In genomic region chr2:129236526-129236925, GRCm38 (mm10) we compare ENCODE assay signal across 18 mouse cellular contexts.
"Had no signal": no experiment of that assay in that cellular context is flagged by ENCODE, and none has a peak within 500 bp of the region (broad histone marks: within the 10 kb centered on the region; RNA-seq: fewer than 3 reads in every experiment).

No protein-coding gene starts in this region.

- ATAC-seq: midbrain, embryonic 16.5 days had no signal

- H3K27ac ChIP-seq: left cerebral cortex, adult 2 months; midbrain, embryonic 12.5 days; neural tube, embryonic 13.5 days; stomach, embryonic 15.5 days had no signal

- DNase-seq: kidney, adult 2 months; kidney, postnatal 10 days; kidney, postnatal 36 days; layer of hippocampus, postnatal 36 days; lung, adult 2 months; lung, postnatal 14 days; lung, postnatal 4 days; retina, postnatal 1 day; right cerebral cortex, postnatal 25 days; spleen, adult 18-20 months; thymus, postnatal 25 days had no signal

- H3K9me3 ChIP-seq: neural tube, embryonic 13.5 days; stomach, embryonic 15.5 days had no signal

- H3K4me2 ChIP-seq: midbrain, embryonic 12.5 days; neural tube, embryonic 13.5 days; stomach, embryonic 15.5 days had no signal

- H3K4me1 ChIP-seq: midbrain, embryonic 12.5 days; neural tube, embryonic 13.5 days had no signal

- H3K4me3 ChIP-seq: left cerebral cortex, adult 2 months; midbrain, embryonic 12.5 days; myocyte; neural tube, embryonic 13.5 days; stomach, embryonic 15.5 days had no signal

- H3K9ac ChIP-seq: liver, embryonic 14.5 days; midbrain, embryonic 12.5 days; neural tube, embryonic 13.5 days; stomach, embryonic 15.5 days had no signal

- H3K36me3 ChIP-seq: midbrain, embryonic 12.5 days; neural tube, embryonic 13.5 days; stomach, embryonic 15.5 days had no signal

- H3K27me3 ChIP-seq: midbrain, embryonic 12.5 days; neural tube, embryonic 13.5 days; stomach, embryonic 15.5 days had no signal
